Mouse (Mus musculus) bone marrow, adult 2 months (tissue): ENCODE measurements around the gene Lamc1. TPM values are rescaled to one million over a fixed set of nuclear protein-coding genes. Genes with fewer than 3 reads are reported as not detected.

ENCODE experiments used
- H3K27ac ChIP-seq: fragments of 200-500 bp; 2 replicates; pipeline ENCODE4 v1.5.1; 2012; ENCODE audit warnings: low read depth, mild to moderate bottlenecking, control low read depth, inconsistent platforms, low read length; ENCODE audit not compliant: control insufficient read depth, poor library complexity, insufficient read depth
- H3K4me1 ChIP-seq: fragments of 200-500 bp; 2 replicates; pipeline ENCODE4 v1.6.1; 2011; ENCODE audit warnings: low read length; ENCODE audit not compliant: control insufficient read depth, insufficient read depth
- H3K4me3 ChIP-seq: fragments of 200-500 bp; replicated peaks from 2 replicates; pipeline ENCODE3; 2011; ENCODE audit warnings: mild to moderate bottlenecking, low read depth, low read length, control low read depth; ENCODE audit not compliant: control insufficient read depth
- CTCF ChIP-seq: fragments of 200-500 bp; IDR thresholded peaks from 2 replicates; pipeline ENCODE4 v1.5.1; 2011; ENCODE audit warnings: low read length, control low read depth; ENCODE audit not compliant: control insufficient read depth, insufficient read depth
- POLR2A ChIP-seq: fragments of 200-500 bp; IDR thresholded peaks from 2 replicates; pipeline ENCODE4 v1.6.1; 2011; ENCODE audit warnings: low read depth, mild to moderate bottlenecking, control low read depth, low read length, borderline replicate concordance; ENCODE audit not compliant: control insufficient read depth
- WGBS: fragments of 180-500 bp; shearing (Covaris S2); methylation state at CpG from one replicate; pipeline ENCODE4 v1.1.7; 2018; 5-methylcytosine and 5-hydroxymethylcytosine counted together
- polyA plus RNA-seq: library from polyadenylated mRNA; stranded (reverse); fragments of >200 nt; gene quantifications from 2 replicates; pipeline ENCODE4 v1.2.4, GENCODE M21; 2011; ENCODE audit warnings: low replicate concordance; ENCODE audit not compliant: missing spikeins, insufficient read depth, insufficient read length

Lamc1 gene
- polyA plus RNA-seq, 1 experiment, result 10.6 TPM

DNA sequence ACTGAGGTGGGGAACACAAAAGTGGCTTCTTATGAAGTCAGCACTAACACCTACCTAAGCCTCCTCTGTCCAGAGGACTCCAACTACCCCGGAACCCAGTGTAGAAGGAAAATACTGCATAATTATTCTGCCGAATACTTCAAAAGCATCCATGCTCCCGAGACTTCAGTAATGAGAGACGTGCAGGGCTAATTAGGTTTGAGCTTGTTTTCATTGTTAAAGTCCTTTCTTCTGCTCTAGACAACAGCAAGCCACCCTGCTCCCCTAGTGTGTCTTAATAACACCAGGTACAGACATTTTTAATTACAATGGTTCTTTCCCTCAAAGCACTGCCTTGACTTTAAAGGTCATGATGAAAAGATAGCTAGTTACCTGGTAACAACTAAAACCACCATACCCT, 51.1 kb downstream of the Lamc1 start:
- no peak for TF ChIP-seq POLR2A
- TF ChIP-seq CTCF, result no peak
- 74% methylated on average over 4 of the region's 4 CpGs for WGBS
- no peak overlapping the region for H3K27ac ChIP-seq
- no peak overlapping the region for H3K4me3 ChIP-seq
- H3K4me1 ChIP-seq, result no peaks in the 10 kb centered on the region

DNA sequence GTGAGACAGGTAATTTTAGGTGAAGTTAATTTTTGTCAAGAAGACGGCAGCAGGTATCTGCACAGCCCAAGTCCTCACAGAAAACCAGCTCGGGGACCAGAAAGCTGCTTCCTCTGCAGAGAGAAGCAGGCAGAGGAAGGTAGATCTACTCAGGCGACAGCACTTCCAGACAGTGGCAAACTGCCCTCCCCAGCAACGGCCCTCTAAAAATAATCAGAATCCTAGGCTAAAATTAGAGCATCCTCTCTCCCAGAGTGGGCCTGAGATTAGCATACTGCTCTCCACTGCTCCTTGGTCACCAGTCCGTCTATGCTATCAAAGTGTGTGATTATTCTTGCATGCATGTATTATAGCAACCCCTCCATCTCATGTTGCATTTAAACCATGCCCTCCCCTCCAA, 52.2 kb downstream of the Lamc1 start:
- H3K4me3 ChIP-seq, result no peak overlapping the region
- 55% methylated on average over 5 of the region's 5 CpGs for WGBS
- H3K27ac ChIP-seq, result no peak overlapping the region
- no peaks in the 10 kb centered on the region for H3K4me1 ChIP-seq
- TF ChIP-seq CTCF, result no peak
- no peak for TF ChIP-seq POLR2A

GRCm38 (mm10) chr1:153278028-153278613, 54.5 kb downstream of the Lamc1 start:
- Histone ChIP-seq H3K27ac (no peak overlapping the region), H3K4me3 (no peak overlapping the region), H3K4me1 (no peaks in the 10 kb centered on the region)
- TF ChIP-seq POLR2A (no peak), CTCF (no peak)
- WGBS, result 65% methylated on average over 9 of the region's 9 CpGs

DNA sequence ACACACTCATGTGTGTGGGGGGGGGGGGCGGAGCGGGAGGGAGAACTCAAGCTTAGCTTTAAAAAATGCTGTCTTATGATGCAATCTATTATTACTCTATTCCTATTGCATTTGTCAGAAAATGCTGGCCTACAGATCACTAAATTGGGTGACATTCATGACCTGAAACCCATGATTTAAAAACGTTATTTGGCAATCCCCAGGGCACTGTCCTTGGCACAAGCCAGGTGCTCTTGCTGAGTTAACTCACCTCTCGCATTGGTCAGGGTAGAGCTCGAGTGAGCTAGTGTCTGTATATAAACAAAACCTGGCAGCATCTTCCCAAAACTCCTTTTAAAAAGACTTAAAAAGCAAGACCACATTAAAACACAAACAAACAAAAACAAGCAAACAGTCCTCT, 57.1 kb downstream of the Lamc1 start:
- Histone ChIP-seq H3K4me1 (no peaks in the 10 kb centered on the region), H3K27ac (no peak overlapping the region), H3K4me3 (no peak overlapping the region)
- WGBS, result 77% methylated on average over 5 of the region's 5 CpGs
- TF ChIP-seq POLR2A (no peak), CTCF (no peak)

GRCm38 (mm10) chr1:153274611-153275010, 58.0 kb downstream of the Lamc1 start:
- Histone ChIP-seq H3K4me1 (no peaks in the 10 kb centered on the region), H3K27ac (no peak overlapping the region), H3K4me3 (no peak overlapping the region)
- TF ChIP-seq CTCF (no peak), POLR2A (no peak)
- WGBS, result 58% methylated on average over 6 of the region's 6 CpGs

DNA sequence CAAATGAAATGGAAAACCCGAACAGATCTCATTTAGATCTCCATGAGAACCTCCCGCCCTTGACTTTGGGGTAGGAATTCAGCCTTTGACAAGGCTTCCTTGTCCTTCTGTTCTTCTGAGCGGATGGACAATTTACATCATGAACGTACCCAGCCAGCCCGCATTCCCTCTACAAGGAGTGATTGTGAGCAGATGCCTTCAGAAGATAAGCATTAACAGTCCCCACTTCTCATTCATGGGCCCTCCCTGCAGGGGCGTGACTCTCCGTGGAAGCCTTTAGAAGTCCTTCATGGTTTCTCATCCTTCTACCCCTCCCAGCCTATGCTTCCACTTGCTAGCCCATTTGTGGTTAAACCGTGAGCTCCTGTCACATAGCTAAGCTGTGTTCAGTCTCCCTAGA, 58.9 kb downstream of the Lamc1 start:
- TF ChIP-seq CTCF (no peak), POLR2A (no peak)
- Histone ChIP-seq H3K4me3 (no peak overlapping the region), H3K27ac (no peak overlapping the region), H3K4me1 (no peaks in the 10 kb centered on the region)
- WGBS, result 36% methylated on average over 8 of the region's 8 CpGs

DNA sequence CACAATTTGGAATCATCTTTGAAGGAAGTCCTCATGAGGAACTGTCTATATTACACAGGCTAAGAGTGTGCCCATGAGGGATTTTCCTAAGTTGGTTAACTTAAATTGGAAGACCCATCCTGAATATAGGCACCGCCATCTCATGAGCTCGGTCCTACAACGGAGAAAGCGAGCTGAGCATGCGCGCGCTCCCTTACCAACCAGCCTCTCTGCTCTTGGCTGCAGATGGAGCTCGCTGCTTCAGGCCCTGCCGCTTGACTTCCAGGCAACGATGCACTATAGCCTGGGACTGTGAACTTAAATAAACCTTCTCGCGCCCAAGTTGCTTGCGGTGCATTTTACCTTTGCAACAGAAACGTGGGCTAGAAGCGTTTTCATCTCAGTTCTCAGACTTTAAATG, 61.8 kb downstream of the Lamc1 start:
- H3K4me1 ChIP-seq, result no peaks in the 10 kb centered on the region
- WGBS, result 92% methylated on average over 15 of the region's 15 CpGs
- H3K27ac ChIP-seq, result no peak overlapping the region
- TF ChIP-seq CTCF, result no peak
- TF ChIP-seq POLR2A, result no peak
- H3K4me3 ChIP-seq, result no peak overlapping the region

DNA sequence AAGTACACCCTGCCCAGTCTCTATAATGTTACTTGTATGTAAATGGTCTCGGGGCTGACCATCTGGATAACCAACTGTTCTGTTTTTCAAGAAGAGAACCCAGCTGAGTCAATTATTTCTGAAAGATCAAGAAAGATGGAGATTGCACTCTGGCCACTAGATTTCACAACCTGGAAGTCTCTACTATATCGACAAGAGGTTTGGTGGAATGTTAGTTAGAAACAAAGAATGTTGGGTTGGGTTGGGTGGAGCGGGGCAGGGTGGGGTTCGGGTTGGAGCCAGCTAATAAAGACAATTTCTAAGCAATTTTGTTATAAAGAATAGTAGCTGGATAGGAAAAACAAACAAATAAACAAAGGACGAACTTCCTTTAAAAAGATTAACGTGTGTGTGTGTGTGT, 62.9 kb downstream of the Lamc1 start:
- Histone ChIP-seq H3K4me1 (no peaks in the 10 kb centered on the region), H3K27ac (no peak overlapping the region), H3K4me3 (no peak overlapping the region)
- TF ChIP-seq CTCF (no peak), POLR2A (no peak)
- WGBS, result 71% methylated on average over 6 of the region's 6 CpGs

DNA sequence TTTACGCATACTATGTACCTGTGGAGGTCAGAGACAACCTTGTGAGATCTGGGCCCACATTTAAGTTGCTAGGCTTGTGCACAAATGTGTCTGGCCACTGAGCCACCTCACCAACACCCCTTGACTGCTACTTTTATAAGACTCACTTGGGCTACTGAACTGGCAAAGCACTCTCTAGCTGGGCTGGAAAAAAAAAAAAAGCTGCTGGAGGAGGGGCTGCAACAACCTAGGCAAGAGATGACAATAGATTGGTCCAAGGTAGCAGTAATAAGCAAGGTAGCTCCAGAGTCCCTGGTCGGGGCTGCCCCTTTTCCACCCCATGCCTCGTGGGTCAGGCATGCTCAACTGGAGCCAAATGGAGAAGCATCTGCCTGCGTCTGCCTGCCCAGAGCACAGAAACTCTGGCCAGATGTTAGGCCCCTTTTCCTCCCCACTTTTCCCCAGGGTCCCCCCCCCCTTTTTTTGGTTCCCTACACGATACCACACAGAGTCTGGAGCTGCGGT, 63.7 kb downstream of the Lamc1 start:
- Histone ChIP-seq H3K4me1 (no peaks in the 10 kb centered on the region), H3K4me3 (no peak overlapping the region), H3K27ac (no peak overlapping the region)
- TF ChIP-seq CTCF (no peak), POLR2A (no peak)
- WGBS, result 70% methylated on average over 6 of the region's 6 CpGs
